Mouse (Mus musculus): ENCODE measurements around the gene Ldlrad3. TPM values are rescaled to one million over a fixed set of nuclear protein-coding genes. Genes with fewer than 3 reads are reported as not detected.

Ldlrad3 gene
- polyA plus RNA-seq, 1 experiment from 2014 or later: 64.1 TPM

DNA sequence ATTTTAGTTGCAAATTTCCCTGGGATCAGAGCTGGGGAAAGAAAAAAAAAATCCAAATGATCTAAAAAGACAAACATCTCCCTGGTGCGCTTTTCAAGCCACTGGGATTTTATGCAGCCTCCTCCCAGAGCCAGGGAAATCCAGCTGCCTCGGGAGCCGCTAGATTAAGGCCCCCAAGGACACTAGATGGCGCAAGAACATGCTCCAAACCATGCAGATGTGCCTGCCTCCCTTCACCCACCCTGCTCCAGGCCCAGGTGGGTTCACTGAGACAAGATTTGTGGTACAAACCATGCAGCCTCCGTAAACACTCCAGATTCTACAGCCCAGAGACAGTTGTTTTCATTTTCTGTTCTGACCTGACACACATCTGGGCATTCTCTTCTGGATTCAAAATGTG, 155.5 kb downstream of the Ldlrad3 start:
- Histone ChIP-seq H3K4me1 (peaks cover 4% of the 10 kb centered on the region), H3K36me3 (peaks cover 6% of the 10 kb centered on the region; the same call in 1 of the 2 replicates), H3K9me3 (replicated peaks) (no peaks in the 10 kb centered on the region), H3K27me3 (ENCODE audit: low read depth, poor library complexity, severe bottlenecking) (no peaks in the 10 kb centered on the region), H3K27ac (no peak overlapping the region), H3K4me3 (no peak overlapping the region)
- peak; percentile 68 for DNase-seq (ENCODE audit: low spot score)
- WGBS: 33% methylated on average over 5 of the region's 5 CpGs

DNA sequence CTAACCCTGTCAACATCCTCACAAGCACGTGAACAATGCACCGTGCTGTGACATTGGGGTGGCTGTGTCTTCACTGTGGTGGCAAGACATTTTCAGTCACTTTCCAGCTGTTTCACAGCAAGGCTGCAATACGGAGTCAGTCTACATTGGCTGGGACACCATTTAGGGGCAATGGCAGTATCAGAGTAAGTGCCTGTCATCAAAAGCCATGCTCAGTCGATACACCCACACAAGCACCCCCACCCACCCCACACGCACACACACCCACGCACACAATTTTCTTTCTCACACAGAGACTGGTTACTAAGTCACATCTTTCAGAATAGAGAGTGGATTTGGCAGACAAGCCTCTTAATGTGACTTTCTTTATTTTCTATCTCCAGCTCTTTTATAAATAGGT, 156.0 kb downstream of the Ldlrad3 start:
- WGBS: 88% methylated on average over 6 of the region's 6 CpGs
- Histone ChIP-seq H3K4me3 (no peak overlapping the region), H3K4me1 (peaks cover 4% of the 10 kb centered on the region), H3K9me3 (replicated peaks) (no peaks in the 10 kb centered on the region), H3K27ac (no peak overlapping the region), H3K36me3 (peaks cover 6% of the 10 kb centered on the region; the same call in 1 of the 2 replicates), H3K27me3 (ENCODE audit: low read depth, poor library complexity, severe bottlenecking) (no peaks in the 10 kb centered on the region)
- no peak for DNase-seq (ENCODE audit: low spot score)

DNA sequence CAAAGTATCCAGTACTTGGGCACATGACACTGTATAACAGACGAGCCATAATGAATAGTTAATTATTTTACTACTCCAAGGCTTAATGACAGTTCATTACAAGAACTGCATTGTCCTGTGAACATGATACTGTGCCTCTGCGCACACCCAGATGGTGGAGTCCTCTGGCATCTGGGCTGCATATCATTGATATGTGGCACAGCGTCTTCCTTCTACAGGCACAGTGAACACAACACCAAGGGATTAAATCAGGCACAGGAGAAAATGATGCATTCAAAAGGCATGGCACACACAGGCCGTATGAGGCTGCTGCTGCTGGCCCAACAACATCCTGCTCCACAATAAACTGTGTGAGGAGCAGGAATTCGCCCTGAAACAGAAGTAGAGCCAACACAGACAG, 156.5 kb downstream of the Ldlrad3 start:
- peaks cover 6% of the 10 kb centered on the region; the same call in 1 of the 2 replicates for H3K36me3 ChIP-seq
- H3K27ac ChIP-seq: no peak overlapping the region
- peaks cover 4% of the 10 kb centered on the region for H3K4me1 ChIP-seq
- H3K27me3 ChIP-seq (ENCODE audit: low read depth, poor library complexity, severe bottlenecking): no peaks in the 10 kb centered on the region
- 81% methylated on average over 5 of the region's 5 CpGs for WGBS
- no peak for DNase-seq (ENCODE audit: low spot score)
- no peaks in the 10 kb centered on the region for H3K9me3 ChIP-seq (replicated peaks)
- H3K4me3 ChIP-seq: no peak overlapping the region

DNA sequence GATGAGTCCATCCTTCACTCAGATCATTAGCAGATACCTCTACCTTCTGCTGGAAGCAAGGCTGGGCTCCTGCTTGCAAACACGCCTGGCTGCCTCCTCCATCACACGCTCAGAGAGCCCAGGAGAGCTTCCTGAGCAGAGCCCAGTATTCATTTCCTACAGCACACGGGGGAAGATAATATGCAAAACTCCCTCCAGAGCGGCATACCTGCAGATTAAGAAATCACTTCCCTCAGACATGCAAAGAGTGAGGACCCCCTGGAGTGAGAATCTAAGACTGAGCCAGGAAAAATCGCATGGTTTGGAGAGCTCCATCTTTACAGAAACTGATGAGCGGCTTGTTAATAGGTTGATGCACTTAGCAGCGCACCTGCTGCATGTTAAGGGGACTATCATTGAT, 158.9 kb downstream of the Ldlrad3 start:
- WGBS: 85% methylated on average over 7 of the region's 7 CpGs
- H3K9me3 ChIP-seq (replicated peaks): no peaks in the 10 kb centered on the region
- no peak for DNase-seq (ENCODE audit: low spot score)
- H3K27ac ChIP-seq: no peak overlapping the region
- peaks cover 1% of the 10 kb centered on the region for H3K4me1 ChIP-seq
- H3K4me3 ChIP-seq: no peak overlapping the region
- no peaks in the 10 kb centered on the region for H3K27me3 ChIP-seq (ENCODE audit: low read depth, poor library complexity, severe bottlenecking)
- peaks cover 6% of the 10 kb centered on the region; the same call in 1 of the 2 replicates for H3K36me3 ChIP-seq

DNA sequence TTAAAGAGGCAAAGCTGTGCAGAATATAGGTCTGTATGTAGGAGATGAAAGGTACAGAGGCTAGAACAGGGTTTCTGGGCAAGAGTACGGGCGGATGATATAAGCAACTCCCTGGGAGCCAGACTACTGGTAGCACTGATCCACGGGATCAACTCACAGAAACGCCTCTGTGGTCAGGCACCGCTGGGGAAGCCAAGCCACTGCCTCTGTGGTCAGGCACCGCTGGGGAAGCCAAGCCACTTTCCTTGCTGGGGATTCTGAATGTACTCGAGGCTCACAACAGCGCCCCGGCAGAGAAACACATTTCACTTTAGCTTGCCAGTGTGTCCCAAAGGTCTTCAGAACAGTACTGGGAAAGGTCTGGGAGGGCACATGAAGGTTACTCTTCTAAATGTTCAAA, 160.0 kb downstream of the Ldlrad3 start:
- H3K27ac ChIP-seq: no peak overlapping the region
- H3K4me1 ChIP-seq: peaks cover 12% of the 10 kb centered on the region
- no peak for DNase-seq (ENCODE audit: low spot score)
- H3K27me3 ChIP-seq (ENCODE audit: low read depth, poor library complexity, severe bottlenecking): no peaks in the 10 kb centered on the region
- H3K36me3 ChIP-seq: no peaks in the 10 kb centered on the region
- no peaks in the 10 kb centered on the region for H3K9me3 ChIP-seq (replicated peaks)
- H3K4me3 ChIP-seq: no peak overlapping the region
- WGBS: 86% methylated on average over 9 of the region's 9 CpGs

DNA sequence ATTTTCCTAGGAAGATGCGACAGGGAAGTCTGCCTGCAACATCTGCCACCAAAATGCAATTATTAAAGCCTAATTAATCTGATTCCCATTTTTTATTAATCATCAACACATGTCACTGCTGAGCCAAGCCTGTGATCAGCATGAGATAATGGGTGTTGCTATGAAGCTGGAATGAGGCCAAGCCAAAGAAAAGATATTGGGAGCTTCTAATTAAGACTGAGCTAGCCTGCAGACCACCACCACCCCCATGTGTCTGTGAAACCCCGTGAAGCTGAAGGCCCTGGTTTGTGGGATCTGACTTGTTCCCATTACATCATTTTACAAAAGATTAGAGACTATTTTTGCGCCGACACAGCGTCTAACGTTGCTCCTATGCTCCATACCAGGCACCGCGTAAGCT, 161.7 kb downstream of the Ldlrad3 start:
- Histone ChIP-seq H3K27me3 (ENCODE audit: low read depth, poor library complexity, severe bottlenecking) (no peaks in the 10 kb centered on the region), H3K9me3 (replicated peaks) (no peaks in the 10 kb centered on the region), H3K4me1 (peaks cover 21% of the 10 kb centered on the region), H3K36me3 (peaks cover 3% of the 10 kb centered on the region; the same call in 1 of the 2 replicates), H3K27ac (no peak overlapping the region), H3K4me3 (no peak overlapping the region)
- 97% methylated on average over 8 of the region's 8 CpGs for WGBS
- no peak for DNase-seq (ENCODE audit: low spot score)

DNA sequence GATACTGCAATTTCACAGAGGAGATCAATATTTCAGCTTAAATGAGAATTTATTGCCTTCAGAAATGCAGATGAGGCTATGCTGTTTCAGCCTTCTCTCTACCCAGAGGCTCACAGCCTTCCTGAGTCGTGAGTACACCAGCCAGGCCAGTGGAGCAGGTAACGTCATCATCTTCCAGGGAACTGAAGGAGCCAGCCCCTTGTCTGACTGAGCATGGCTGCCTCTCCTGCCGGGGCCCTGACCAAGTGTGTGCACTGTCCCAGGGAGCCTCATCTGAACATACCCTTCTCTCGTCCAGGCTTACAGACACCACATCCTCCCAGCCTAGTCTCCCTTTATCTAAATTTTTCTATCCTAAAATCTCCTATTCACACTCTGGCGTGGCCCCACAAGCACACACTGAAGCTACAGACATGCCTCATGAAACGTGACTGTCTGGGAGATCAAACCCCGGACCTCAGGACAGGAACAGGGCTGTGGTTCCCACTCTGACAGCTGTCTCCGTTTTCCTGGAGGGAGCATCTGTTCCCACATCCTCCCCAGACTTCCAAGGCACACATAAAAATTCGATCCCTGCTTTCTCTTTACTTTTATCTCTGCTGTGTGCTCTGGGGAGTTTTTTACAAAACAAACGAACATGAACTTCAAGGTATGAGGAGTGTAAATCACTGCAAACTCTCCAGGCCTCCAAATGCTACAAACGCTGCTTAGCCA, 164.7 kb downstream of the Ldlrad3 start:
- H3K27ac ChIP-seq: 0 out of 2 replicates have a peak overlapping the region, but pooled peaks have one; percentile 28
- H3K4me1 ChIP-seq: peaks cover 21% of the 10 kb centered on the region
- peaks cover 7% of the 10 kb centered on the region; the same call in 1 of the 2 replicates for H3K36me3 ChIP-seq
- DNase-seq (ENCODE audit: low spot score): no peak
- H3K4me3 ChIP-seq: no peak overlapping the region
- H3K9me3 ChIP-seq (replicated peaks): no peaks in the 10 kb centered on the region
- 44% methylated on average over 11 of the region's 11 CpGs for WGBS
- no peaks in the 10 kb centered on the region for H3K27me3 ChIP-seq (ENCODE audit: low read depth, poor library complexity, severe bottlenecking)

DNA sequence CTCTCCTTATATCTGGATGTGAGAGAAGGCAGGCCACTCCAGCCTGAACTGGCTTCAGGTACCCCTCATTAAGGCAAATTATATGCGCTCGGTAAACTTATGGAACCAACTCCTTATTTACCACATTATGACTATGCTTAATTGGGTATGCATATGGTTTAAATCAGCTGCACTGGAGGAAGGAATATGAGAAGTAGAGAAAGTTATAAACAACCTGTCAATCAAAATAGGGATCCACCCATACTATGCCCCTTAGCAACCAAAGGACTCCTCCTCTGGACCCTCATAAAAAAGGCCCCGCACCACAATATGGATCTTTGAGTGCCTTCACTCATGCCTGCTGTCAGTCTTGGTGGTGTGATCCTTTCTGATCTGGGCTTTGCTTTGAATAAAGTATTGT, 165.6 kb downstream of the Ldlrad3 start:
- H3K4me3 ChIP-seq: no peak overlapping the region
- peaks cover 7% of the 10 kb centered on the region; the same call in 1 of the 2 replicates for H3K36me3 ChIP-seq
- 89% methylated on average over 3 of the region's 3 CpGs for WGBS
- no peaks in the 10 kb centered on the region for H3K27me3 ChIP-seq (ENCODE audit: low read depth, poor library complexity, severe bottlenecking)
- H3K9me3 ChIP-seq (replicated peaks): no peaks in the 10 kb centered on the region
- no peak overlapping the region for H3K27ac ChIP-seq
- DNase-seq (ENCODE audit: low spot score): no peak
- peaks cover 21% of the 10 kb centered on the region for H3K4me1 ChIP-seq

DNA sequence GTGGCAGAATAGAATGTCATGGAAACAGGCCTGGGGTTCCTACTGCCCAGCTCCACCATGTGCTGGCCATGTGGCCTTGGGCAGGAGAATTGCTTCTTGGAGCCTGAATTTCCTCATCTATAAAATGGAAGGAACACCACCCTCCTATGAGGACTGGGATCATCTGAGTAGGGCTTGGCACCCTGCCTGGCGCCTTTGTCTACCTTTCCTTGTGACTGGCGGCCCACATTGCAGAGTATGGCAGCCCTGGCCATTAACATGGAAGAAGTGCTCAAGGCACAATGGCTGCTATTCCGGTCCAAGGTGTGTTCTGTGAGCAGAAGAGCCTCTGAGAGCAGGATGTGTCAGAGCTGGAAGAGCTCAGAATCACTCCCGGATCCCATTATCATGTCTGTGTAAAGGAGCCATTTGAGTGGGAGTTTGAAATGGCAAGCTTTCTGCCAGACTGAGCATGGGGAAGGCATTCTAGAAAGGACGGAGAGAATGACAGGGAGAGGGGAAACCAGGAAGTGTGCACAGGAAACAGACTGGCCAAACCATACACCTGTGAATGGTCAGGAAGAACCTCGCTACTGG, 171.6 kb downstream of the Ldlrad3 start:
- no peak for DNase-seq (ENCODE audit: low spot score)
- H3K27ac ChIP-seq: no peak overlapping the region
- peaks cover 21% of the 10 kb centered on the region for H3K4me1 ChIP-seq
- H3K36me3 ChIP-seq: peaks cover 5% of the 10 kb centered on the region; the same call in 1 of the 2 replicates
- H3K4me3 ChIP-seq: no peak overlapping the region
- no peaks in the 10 kb centered on the region for H3K9me3 ChIP-seq (replicated peaks)
- H3K27me3 ChIP-seq (ENCODE audit: low read depth, poor library complexity, severe bottlenecking): no peaks in the 10 kb centered on the region
- WGBS: 95% methylated on average over 6 of the region's 6 CpGs

DNA sequence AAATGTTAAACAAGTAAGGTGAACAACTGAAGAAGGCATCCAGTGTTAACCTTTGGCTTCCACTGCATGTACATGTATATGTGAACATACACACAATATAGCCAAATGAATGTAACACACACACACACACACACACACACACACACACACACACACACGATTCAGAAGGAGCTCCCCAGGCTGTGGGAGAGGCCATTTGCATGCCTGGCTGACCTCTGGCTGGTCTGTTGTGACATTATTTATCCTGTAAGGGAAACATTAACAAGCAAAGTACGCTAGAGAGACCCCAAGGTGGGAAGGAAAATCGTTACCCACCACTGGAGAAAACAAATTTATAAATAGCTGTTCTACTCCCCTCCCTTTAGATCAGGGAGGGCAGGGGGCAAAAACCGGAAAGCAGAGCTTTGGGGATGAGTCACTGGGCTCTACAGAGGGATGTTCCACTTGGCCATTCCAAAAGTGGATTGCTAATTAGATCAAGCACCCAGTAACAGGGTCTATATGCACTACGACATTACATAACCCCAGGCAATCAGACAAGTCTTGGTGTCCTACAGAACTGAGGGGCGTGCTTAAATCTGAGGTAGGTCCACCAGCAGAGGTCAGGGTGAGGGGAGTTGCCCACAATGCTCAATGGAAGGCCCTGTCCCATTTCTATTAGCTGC, 174.7 kb downstream of the Ldlrad3 start:
- no peak for DNase-seq (ENCODE audit: low spot score)
- Histone ChIP-seq H3K36me3 (no peaks in the 10 kb centered on the region), H3K27me3 (ENCODE audit: low read depth, poor library complexity, severe bottlenecking) (no peaks in the 10 kb centered on the region), H3K27ac (no peak overlapping the region), H3K4me1 (peaks cover 39% of the 10 kb centered on the region), H3K9me3 (replicated peaks) (no peaks in the 10 kb centered on the region), H3K4me3 (no peak overlapping the region)
- 81% methylated on average over 6 of the region's 6 CpGs for WGBS

DNA sequence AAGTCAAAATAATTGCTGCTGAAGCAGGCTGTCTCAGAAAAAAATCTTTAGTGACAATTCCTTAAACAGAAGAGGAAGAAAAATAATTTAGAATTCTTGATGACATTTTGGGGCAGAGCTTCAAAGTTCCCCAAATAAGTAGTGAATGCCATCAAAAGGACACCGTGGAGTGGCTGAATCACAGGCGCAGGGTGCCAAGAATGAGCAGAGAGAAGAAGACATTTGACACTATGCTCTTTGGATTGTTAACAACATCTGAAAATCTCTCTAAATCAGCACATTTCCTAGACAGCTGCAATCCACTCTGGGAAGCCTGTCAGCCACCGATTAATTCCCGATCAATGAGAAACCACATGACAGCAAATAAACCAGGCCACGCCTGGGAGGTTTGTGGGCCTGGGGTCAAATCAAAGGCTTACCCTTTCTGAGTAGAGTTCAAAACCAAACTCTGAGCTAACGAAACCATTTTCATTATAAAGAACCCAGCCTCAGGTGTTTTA, 176.4 kb downstream of the Ldlrad3 start:
- WGBS: 71% methylated on average over 6 of the region's 6 CpGs
- H3K27me3 ChIP-seq (ENCODE audit: low read depth, poor library complexity, severe bottlenecking): no peaks in the 10 kb centered on the region

DNA sequence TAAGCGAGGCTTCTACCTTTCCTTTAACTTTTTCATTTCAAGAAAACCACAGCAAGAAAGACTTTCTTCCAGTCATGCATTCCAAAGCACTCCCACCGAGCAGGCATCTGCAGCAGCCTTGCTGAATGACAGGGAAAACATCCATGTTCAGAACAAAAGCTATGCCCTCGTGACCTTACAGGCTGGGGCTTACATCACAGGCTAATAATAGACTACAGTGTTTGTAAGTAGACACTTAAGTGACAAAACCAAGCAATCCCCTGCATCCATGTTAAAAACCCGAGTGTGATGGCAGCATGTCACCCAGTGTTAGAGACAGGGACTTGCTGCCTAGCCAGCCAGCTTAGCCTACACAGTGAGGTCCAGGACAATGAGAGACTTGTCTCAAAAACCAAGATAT, 180.0 kb downstream of the Ldlrad3 start:
- DNase-seq (ENCODE audit: low spot score): no peak
- Histone ChIP-seq H3K4me3 (no peak overlapping the region), H3K27ac (peak overlapping the region; percentile 12; the same call in 1 of the 2 replicates), H3K27me3 (ENCODE audit: low read depth, poor library complexity, severe bottlenecking) (no peaks in the 10 kb centered on the region), H3K9me3 (replicated peaks) (no peaks in the 10 kb centered on the region), H3K36me3 (no peaks in the 10 kb centered on the region), H3K4me1 (peaks cover 59% of the 10 kb centered on the region)
- WGBS: 36% methylated on average over 4 of the region's 4 CpGs

More for the DNA sequence above, 176.4 kb downstream of the Ldlrad3 start:
- no peaks in the 10 kb centered on the region for H3K36me3 ChIP-seq
- peaks cover 48% of the 10 kb centered on the region for H3K4me1 ChIP-seq
- H3K27ac ChIP-seq: no peak overlapping the region
- no peak overlapping the region for H3K4me3 ChIP-seq
- no peak for DNase-seq (ENCODE audit: low spot score)
- H3K9me3 ChIP-seq (replicated peaks): no peaks in the 10 kb centered on the region
